Mouse (Mus musculus): ENCODE measurements around the gene Syn1. TPM values are rescaled to one million over a fixed set of nuclear protein-coding genes. Genes with fewer than 3 reads are reported as not detected.

Syn1 gene
- polyA plus RNA-seq, 1 experiment from 2014 or later: 1.1 TPM

GRCm38 (mm10) chrX:20869203-20869602 is 51.6 kb downstream of the Syn1 start:
- WGBS: 82% methylated on average over 1 of the region's 1 CpGs
- Histone ChIP-seq H3K9me3 (ENCODE audit: control insufficient read depth, low read length) (no peaks in the 10 kb centered on the region), H3K4me1 (replicated peaks; ENCODE audit: control insufficient read depth, insufficient read depth) (no peaks in the 10 kb centered on the region), H3K27ac (replicated peaks) (no peak overlapping the region), H3K4me3 (ENCODE audit: low read depth, low read length) (no peak overlapping the region), H3K4me2 (replicated peaks; ENCODE audit: low read depth) (no peak overlapping the region), H3K36me3 (ENCODE audit: control insufficient read depth, insufficient read depth, low read length) (no peaks in the 10 kb centered on the region), H3K9ac (ENCODE audit: low read length) (no peak overlapping the region), H3K27me3 (ENCODE audit: control insufficient read depth, insufficient read depth, low read length) (no peaks in the 10 kb centered on the region)
- TF ChIP-seq EP300 (optimal IDR thresholded peaks at IDR 0.05): no peak
- TF ChIP-seq CTCF (IDR thresholded peaks at IDR 0.05; ENCODE audit: low read depth): no peak
- no peak for ATAC-seq (ENCODE audit: low FRiP score, low TSS enrichment)
- no peak for DNase-seq (ENCODE audit: low spot score)

DNA sequence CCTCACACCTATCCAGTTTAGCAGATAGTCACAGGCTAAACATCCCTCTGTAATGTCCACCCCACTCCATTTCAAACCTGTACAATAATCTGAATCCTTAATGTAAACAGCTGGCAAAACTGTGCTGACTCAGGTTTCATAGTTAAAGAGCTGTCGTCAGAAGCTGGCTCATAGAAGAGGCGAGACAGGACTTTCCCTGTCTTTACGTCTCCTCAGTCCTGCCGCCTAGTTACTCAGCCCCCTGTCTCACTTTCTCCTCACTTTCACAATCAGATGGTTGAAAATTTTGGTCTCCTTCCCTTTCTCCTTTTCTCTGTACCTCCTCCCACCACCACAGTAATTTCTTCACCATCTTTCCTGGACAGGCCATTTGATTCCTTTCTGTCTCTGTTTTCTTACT is 52.7 kb downstream of the Syn1 start:
- ATAC-seq (ENCODE audit: low FRiP score, low TSS enrichment) (no peak), DNase-seq (ENCODE audit: low spot score) (no peak)
- WGBS: 39% methylated on average over 4 of the region's 4 CpGs
- Histone ChIP-seq H3K4me2 (replicated peaks; ENCODE audit: low read depth) (no peak overlapping the region), H3K27ac (replicated peaks) (no peak overlapping the region), H3K4me3 (ENCODE audit: low read depth, low read length) (no peak overlapping the region), H3K27me3 (ENCODE audit: control insufficient read depth, insufficient read depth, low read length) (no peaks in the 10 kb centered on the region), H3K9me3 (ENCODE audit: control insufficient read depth, low read length) (no peaks in the 10 kb centered on the region), H3K4me1 (replicated peaks; ENCODE audit: control insufficient read depth, insufficient read depth) (no peaks in the 10 kb centered on the region), H3K36me3 (ENCODE audit: control insufficient read depth, insufficient read depth, low read length) (no peaks in the 10 kb centered on the region), H3K9ac (ENCODE audit: low read length) (no peak overlapping the region)
- no peak for TF ChIP-seq CTCF (IDR thresholded peaks at IDR 0.05; ENCODE audit: low read depth)
- TF ChIP-seq EP300 (optimal IDR thresholded peaks at IDR 0.05): no peak

DNA sequence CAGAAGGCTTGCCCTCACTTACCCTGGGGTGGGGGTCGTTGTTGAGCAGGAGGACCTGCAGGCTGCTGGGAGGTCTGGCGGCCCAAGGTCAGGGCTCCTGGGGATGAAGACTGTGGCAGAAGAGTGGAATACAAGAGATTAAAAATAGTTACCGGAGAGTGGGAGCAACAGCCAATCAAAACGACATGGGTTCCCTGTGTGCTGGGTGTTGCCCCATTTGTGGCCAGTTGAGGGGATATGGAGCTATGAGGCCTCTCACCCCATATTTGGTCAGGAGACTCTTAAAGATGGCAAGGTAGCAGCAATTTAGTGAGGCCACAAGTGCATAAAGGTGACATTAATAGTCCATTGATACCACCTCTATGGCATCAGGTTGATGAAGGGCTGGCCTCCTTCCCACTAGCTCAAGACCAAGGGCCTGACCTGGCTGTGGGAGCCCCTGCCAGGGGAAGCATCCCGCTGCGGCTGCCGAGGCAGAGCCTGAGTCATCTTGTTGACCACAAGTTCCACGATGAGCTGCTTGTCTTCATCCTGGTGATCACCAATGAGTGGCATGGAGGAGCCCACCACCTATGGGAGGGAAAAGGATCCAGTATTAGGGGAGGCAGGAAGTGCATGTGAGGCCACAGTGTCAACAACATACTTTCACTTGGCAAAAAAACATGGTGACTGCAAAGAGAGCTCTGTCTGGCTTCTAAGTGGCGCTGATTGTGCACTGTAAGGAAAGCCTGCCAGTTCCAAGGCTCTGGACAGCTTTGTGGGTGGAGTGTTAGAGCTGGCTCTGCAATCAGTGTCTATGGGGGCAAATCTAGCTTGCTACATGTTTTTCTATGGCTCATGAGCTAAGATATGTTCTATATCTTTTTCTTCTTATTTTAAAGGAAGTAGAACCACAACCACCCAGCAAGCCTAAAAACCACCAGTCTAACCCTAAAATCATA is 57.4 kb downstream of the Syn1 start:
- Histone ChIP-seq H3K27ac (replicated peaks) (no peak overlapping the region), H3K4me3 (ENCODE audit: low read depth, low read length) (no peak overlapping the region), H3K27me3 (ENCODE audit: control insufficient read depth, insufficient read depth, low read length) (no peaks in the 10 kb centered on the region), H3K36me3 (ENCODE audit: control insufficient read depth, insufficient read depth, low read length) (no peaks in the 10 kb centered on the region), H3K4me1 (replicated peaks; ENCODE audit: control insufficient read depth, insufficient read depth) (no peaks in the 10 kb centered on the region), H3K9ac (ENCODE audit: low read length) (no peak overlapping the region), H3K9me3 (ENCODE audit: control insufficient read depth, low read length) (no peaks in the 10 kb centered on the region), H3K4me2 (replicated peaks; ENCODE audit: low read depth) (no peak overlapping the region)
- TF ChIP-seq CTCF (IDR thresholded peaks at IDR 0.05; ENCODE audit: low read depth) (no peak), EP300 (optimal IDR thresholded peaks at IDR 0.05) (no peak)
- WGBS: 77% methylated on average over 9 of the region's 9 CpGs
- ATAC-seq (ENCODE audit: low FRiP score, low TSS enrichment): 0 out of 2 replicates have a peak, but pooled peaks have one; percentile 16
- DNase-seq (ENCODE audit: low spot score): no peak

DNA sequence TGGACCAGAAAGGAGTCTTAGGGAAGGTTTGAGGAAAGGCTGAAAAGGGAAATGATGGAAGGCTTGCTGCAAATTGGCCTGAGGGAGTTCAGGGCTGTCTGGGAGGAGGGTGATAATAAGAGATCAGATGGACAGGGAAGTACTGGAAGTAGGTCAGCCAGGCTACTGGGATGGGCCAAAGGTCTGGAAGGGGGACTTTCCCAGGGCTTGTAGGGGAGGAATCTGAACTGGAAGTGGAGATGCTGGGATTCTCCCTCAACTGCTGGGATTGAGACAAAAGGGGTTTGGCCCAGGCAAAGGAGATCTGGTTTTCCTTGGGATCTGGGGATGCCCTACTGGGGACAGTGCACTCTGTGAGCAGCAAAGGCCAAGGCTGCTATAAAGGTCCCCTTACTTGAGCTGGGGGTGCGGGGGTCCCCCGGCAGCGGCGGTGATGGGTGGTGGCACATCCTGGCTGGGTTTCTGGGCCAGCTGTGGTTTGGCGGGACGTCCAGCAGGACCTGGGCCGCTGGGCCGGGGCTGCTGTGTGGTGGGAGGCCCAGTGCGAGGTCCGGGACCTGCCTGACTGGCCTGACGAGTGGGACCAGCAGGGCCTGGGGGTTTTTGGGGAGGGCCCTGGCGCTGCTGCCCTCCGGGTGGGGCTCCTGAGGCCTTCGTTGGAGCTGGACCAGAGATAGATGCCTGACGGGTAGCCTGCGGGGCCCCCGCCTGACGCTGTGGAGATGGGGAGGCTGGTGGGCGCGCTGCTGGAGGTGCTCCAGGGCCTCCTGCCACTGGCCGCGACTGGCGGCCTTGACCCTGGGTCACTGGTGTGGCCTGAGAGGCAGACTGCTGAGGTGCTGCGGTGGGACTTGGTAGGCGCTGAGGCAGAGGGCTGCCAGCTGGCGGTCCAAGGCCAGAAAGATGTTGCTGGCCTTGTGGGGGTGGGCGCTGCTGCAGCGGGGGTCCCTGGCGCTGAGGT is 58.4 kb downstream of the Syn1 start:
- no peak for DNase-seq (ENCODE audit: low spot score)
- Histone ChIP-seq H3K27ac (replicated peaks) (no peak overlapping the region), H3K9ac (ENCODE audit: low read length) (no peak overlapping the region), H3K4me3 (ENCODE audit: low read depth, low read length) (no peak overlapping the region), H3K9me3 (ENCODE audit: control insufficient read depth, low read length) (no peaks in the 10 kb centered on the region), H3K27me3 (ENCODE audit: control insufficient read depth, insufficient read depth, low read length) (no peaks in the 10 kb centered on the region), H3K4me1 (replicated peaks; ENCODE audit: control insufficient read depth, insufficient read depth) (no peaks in the 10 kb centered on the region), H3K36me3 (ENCODE audit: control insufficient read depth, insufficient read depth, low read length) (no peaks in the 10 kb centered on the region), H3K4me2 (replicated peaks; ENCODE audit: low read depth) (no peak overlapping the region)
- ATAC-seq (ENCODE audit: low FRiP score, low TSS enrichment): peak; percentile 28; the same call in 1 of the 2 replicates
- 32% methylated on average over 26 of the region's 29 CpGs for WGBS
- TF ChIP-seq EP300 (optimal IDR thresholded peaks at IDR 0.05): no peak
- no peak for TF ChIP-seq CTCF (IDR thresholded peaks at IDR 0.05; ENCODE audit: low read depth)

DNA sequence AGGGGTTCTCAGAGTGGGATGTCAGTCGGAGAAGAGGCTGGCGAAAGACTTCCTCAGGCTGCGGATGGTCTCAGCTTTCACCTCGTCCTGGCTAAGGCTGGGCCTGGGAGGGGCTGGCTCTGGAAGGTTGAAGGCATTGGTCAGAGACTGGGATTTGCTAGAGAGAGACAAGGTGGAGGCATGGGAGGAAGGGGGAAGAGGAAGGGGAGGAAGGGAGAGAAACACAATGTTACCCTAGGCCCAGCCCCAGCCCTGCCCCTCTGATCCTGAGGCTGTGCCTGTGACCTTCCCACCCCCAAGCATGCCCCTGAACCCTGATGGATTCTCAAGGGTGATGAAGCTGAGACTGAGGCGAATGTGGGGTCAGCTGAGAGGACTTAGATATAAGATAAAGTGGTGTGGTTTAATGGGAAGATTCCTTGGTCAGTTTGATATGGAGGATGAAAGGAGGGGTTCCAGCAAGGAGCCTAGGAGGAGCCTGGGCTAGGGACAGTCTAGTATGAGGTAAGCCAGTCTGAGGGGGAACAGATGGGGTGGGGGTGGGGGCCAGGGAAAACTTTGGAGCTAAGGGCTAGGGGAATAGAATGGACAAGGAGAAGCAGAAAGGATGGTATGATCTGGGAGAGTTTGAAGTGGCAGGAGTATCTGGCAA is 59.2 kb downstream of the Syn1 start:
- H3K4me1 ChIP-seq (replicated peaks; ENCODE audit: control insufficient read depth, insufficient read depth): no peaks in the 10 kb centered on the region
- 25% methylated on average over 5 of the region's 5 CpGs for WGBS
- H3K27me3 ChIP-seq (ENCODE audit: control insufficient read depth, insufficient read depth, low read length): no peaks in the 10 kb centered on the region
- no peak overlapping the region for H3K4me3 ChIP-seq (ENCODE audit: low read depth, low read length)
- H3K4me2 ChIP-seq (replicated peaks; ENCODE audit: low read depth): no peak overlapping the region
- H3K36me3 ChIP-seq (ENCODE audit: control insufficient read depth, insufficient read depth, low read length): no peaks in the 10 kb centered on the region
- DNase-seq (ENCODE audit: low spot score): no peak
- 0 out of 2 replicates have a peak, but pooled peaks have one; percentile 13 for ATAC-seq (ENCODE audit: low FRiP score, low TSS enrichment)
- TF ChIP-seq CTCF (IDR thresholded peaks at IDR 0.05; ENCODE audit: low read depth): no peak
- no peak for TF ChIP-seq EP300 (optimal IDR thresholded peaks at IDR 0.05)
- no peaks in the 10 kb centered on the region for H3K9me3 ChIP-seq (ENCODE audit: control insufficient read depth, low read length)
- H3K9ac ChIP-seq (ENCODE audit: low read length): no peak overlapping the region
- no peak overlapping the region for H3K27ac ChIP-seq (replicated peaks)
